Mouse (Mus musculus) heart, adult 9 months (tissue): ENCODE measurements at regions not wholly inside any gene's neighbourhood (a gene's known extent, or its start where the extent isn't known, plus 50 kb on each side); places are given as distances from the start of the nearest gene placed in this dataset.
A peak's percentile ranks its signal among the peaks of the same experiment; 100 is the strongest.

ENCODE experiments used
- DNase-seq, 2 experiments: peaks; one replicate each; pipeline ENCODE4 v3.0.0; 2022; ENCODE audit warnings: low spot score in 2 of 2

DNA sequence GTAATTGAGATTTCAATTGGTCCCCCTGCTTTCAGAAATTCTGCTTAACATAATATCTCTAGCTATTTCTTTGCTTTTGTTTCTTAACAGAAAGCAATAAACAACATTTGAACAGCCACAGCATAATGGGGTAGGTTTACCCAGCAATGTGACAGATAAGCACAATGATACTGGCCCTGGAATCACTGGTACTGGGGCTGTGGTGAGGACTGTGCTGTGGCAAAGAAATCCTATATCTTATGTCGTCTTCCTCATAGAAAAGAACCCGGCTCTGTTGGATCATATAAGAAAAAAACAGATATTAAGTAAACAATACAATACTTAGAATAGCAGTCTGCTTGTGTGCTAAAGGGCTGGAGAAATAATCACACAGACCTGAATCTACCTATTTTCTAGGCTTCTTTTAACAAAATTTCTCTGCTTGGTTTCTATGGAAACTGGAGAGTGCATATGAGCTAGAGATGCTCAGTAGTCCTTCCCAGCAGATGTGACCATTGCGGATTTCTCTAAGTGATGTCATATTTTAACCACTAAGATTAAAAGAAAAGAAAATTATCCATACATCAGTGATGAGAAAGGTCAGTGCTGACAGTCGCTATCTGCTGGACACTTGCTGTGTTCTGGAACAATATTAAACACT lies 119.8 kb upstream of the Gnao1 start:
- DNase-seq, result no peak

DNA sequence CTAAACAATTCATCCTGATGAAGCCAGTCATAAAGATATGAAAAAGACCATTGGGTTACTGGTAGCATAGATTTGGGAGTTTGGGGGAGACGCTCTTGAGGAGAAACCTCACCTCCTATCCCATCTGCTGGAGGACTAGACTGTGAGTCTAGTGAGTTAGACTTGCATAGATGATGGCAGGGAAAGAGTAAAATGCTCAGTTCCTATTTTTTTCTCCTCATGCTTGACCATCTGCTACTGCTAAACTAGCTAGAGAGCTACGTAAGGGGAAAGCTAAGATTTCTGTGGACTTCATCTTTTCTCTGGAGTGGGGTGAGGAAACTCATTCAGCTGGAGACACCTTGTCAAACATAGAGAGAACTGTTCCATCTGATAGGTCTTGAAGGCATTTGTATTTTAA lies 118.4 kb upstream of the Gnao1 start:
- no peak for DNase-seq

DNA sequence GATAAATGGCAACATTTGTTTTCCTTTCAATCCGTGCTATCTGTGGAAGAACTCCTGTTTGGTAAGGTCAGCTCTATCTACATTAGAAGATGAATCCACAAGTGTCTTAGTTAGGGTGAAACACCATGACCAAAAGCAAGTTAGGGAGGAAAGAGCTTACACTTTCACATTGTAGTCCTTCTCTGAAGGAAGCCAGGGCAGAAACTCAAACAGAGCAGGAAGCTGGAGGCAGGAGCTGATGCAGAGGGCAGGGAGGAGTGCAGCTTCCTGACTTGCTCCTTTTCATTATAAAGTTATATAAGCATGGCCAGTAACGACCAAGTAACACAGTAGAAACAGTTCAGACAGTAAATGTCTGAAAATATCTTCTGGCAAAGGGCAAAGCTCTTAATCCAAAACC lies 117.9 kb upstream of the Gnao1 start:
- DNase-seq, result no peak

DNA sequence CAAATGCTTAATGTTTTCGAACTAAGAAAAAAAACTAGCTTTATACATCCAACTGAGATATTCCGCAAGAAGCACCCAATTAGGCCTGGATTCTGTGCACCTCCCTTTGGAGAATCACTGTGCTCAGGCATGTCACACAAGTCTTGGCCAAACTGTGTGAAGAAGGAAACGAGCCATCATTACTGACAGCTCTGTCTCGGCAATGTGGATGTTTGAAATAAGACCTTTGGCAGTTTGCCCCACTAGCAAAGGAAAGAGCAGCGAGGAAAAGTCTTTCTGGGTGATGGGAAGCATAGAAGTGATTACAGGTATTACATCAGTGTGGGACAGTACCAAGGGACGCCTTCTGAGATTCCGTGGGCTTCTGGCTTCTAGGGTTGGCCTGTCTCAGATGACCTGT lies 112.6 kb upstream of the Gnao1 start:
- no peak for DNase-seq

DNA sequence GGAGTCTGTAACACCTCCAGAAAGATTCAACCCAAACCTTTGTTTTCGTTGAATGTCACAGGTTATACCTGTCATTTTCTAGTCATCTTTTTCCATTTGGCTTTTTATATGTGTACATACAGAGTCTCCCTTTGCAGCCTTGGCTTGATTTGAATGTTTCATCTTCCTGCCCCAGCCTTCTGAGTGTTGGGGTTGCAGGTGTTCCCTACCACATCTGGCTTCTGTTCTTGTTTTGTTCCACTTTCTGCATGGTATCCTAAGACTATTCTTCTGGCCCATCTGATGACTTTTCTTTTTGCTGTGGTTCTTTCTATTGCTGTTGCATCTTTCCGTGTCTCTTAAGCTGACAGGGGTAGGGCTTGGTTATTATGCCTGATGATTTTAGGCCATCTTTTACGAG lies 111.3 kb upstream of the Gnao1 start:
- DNase-seq, result no peak

DNA sequence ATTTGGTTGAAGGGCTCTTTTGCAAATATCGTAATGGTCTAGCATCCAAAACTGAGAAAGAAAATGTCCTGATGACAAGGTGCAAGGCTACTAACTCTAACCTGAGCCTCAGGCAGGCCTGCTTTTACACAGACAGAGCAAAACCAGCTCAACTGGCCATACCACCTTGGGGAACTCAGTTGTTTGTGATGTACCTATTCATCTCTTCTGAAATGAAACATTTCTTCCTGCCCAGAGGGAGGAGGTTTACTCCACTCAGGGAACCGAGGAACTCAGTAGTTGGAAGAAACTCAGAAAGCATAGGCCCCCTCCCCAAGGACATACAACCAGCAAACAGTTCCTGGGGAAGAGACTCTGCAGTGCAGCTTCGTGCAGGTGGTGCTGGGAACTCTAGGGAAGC lies 108.4 kb upstream of the Gnao1 start:
- no peak for DNase-seq

DNA sequence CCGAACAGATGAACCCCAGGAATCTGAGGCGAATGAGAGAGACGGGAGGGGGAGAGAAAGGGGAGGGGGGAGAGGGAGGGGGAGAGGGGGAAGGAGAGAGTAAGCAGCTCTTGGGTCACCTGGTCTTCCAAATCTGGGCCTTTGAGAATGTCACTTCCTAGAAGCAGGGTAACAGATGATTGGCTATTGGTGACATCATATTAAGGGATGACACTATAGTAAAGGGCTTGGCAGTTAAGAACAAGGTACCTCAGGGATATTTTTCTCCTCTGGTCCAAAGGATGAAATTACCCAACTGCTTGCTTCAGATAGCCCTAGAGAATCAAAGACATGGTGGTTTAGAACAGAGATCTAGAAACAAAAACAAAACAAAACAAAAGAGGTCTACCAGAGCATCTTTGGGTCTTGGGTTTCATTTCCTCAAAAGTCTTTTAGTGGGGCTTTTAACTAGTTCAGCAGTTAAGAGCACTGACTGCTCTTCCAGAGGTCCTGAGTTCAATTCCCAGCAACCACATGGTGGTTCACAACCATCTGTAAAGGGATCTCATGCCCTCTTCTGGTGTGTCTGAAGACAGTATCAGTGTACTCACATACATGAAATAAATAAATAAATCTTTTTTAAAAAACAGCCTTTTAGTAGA lies 97.6 kb upstream of the Gnao1 start:
- DNase-seq, result no peak

DNA sequence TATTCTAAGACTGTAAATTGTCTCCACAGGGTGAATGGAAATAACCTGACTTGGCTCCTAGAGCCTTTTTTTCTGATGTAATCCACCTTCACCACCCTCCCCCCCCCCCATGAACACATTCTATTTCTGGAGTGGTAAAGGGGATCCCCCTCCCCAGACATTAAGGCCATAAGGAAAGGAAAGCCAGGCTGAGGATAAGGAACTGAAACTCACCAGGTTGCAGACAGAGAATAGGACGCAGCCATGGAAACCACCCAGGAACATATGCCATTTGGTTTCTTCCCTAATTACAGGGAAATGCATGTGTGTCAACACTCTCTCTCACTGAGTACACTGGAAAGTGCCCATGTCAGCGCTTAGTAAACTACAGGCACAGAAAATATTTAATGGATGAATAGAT lies 96.5 kb upstream of the Gnao1 start:
- DNase-seq, result no peak

DNA sequence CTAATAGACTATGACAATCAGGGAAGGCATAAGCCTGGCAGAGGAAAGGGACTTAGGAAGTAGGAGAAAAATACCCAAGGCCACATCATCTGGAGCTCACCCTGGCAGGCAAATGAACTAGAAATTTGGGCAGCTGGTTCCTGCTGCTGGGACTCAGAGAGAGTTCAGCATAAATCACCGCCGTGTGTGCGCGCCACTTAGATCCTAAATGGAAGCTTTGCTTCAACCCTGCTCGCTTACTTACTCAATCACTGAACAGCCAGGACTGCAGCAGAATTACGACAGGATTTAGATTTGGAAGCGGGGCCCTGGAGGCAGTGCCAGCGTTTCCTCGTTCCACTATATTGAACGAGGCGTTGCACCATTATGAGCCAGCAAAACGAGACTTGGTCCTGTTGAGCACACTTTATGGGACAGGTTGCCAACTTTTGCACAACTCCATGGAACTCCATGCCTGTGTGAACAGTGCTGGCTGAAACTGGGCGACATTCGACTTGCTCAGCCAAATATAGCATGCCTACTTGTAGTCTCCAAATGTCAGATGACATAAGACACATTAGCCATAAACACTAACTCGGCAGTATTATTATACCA lies 84.8 kb upstream of the Gnao1 start:
- DNase-seq, result no peak

DNA sequence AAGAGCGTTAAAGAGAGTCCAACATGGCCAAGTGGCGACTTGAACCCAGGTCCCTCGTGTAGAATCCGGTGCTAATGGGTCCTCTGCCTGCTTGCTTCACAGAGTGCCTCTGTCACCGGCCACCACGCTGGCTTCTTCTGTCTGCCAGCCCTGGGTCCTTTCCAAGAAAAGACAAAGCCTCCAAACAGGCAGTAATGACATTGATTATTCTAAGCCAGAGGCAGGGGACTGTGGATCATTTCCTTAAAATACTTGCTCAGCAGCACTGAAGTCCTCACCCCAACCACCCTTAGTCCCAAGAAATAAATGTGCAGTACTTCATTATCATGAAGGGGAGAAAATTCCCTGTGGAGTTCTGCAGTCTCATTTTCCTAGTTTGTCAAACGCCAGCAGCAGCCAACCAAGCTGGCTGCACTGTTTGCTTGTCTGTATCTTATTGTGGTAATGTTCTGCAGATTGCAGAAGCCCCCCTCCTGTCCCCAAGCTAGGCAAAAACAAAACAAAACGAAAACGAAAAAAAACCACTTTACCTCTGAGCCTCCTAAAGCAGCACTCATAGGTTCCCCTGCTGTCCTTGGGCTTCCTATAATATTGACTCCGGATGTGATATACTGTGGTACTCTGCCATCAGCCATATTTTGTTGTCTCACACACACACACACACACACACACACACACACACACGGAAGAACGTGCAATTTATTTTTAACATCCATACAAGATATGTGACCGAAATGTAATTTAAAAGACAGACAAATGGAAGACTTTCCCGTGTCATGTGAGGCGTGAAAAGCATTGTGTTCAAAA lies 80.4 kb upstream of the Gnao1 start:
- DNase-seq, result no peak

DNA sequence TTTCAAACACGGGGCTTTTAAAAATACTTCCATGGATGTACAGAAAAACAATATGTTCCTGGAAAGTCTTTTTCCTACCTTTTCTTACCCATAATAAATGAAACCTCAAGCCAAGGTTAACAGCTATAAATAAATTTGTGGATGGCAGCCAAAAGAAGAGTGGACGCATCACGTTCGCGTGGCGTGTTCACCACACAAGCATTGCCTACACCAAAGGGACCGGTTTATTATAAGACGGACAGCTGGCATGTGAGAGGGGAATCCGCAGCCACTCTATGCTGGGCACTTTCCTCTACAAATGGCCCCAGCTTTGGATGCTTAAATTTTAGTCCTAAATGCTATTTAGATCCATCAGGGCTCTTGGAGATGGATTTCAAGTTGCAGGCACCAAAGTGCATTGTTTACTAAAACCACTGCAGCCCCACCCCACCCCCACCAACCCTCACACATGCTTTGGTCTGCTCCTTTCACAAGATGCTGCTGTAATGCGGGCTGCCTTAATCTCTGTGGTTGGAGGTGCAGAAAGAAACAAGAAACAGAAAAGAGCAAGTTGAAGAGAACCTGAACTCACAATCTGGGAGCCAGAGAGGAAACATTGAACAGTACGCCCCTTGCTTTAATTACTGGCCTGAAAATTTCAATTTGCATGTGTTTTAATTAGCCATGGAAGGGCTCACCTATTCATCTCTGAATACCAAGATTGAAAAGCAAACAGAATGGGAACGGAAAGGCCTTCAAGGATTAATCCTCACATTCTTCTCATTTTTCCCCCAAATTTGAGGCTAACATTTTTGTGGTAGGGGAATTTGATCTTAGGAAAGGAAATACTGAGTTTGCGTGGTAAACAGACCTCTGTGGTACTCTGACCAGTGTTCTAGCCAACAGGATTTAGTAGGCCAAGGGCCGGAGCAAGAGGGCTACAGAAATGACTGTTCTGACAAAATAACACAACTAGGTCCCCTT lies 78.7 kb upstream of the Gnao1 start:
- DNase-seq, result no peak

DNA sequence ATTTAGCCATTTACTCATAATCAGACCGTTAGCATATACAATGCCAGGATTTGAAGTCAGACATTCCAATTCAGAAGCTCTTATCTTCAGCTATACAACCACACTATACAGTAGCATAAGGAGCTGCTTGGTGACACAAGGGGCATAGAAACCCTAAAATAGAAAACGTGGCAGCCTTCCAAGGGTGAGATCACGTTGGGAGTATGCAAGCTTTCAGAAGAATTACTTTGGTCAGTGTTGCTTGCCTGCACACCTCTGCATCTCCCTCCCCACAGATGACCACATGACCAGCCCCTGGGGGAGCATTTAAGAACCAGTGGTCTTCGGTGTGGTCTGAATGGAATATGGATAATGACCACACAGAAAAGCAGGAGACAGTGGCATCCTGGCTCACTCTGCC lies 74.9 kb upstream of the Gnao1 start:
- DNase-seq, result peak in 1 of 2 experiments; percentile 40

DNA sequence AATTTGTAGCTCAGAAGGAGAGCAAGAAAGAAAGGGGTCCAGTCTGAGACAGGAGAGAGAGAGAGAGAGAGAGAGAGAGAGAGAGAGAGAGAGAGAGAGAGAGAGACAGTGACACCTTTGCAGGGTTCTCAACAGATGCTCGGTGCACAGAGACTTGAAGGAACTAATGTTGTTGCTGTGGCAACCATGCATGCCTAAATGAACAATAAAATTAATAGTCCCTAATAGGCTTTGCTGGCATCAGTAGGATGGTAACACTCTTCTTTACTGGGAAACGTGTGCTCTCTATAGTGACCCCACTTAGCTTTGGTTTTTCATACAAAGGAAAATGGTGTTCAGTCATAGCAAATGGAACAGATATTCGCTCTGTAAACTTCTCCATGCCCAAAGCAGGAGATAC lies 69.5 kb upstream of the Gnao1 start:
- no peak for DNase-seq

DNA sequence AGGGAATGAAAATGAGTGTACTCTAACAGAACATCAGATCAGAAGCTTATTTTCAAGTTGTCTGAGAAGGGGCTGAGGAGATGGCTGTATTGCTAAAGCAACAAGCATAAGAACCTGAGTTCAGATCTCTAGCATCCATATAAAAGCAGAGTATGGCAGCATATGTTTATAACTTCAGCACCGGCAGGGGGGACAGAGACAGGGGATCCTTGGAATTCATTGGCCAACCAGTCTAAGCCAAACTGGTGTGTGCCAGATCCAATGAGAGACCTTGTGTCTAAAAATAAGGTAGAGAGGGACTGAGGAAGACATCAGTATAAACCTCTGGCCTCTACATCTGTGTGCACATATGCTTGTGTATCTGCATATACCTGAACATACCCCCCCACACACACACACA lies 61.0 kb upstream of the Gnao1 start:
- DNase-seq, result no peak

DNA sequence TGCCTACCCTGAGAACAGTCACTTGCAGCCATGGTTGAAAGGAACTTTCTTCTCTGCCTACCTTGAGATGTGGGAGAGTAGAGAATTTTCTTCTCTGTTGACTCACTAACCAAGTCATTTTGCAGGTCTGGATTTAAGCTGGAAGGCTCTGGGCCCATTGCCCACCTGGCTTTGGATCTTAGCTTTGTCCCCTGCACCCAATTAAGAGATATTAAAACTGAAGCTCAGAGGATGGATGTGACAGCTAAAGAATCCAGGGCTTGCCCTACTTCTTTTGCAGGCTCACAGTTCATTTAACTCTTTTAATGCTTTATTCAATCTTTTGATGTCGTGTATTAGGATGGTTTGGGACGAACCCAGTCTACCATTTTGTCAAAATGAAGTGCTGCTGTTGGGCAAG lies 58.8 kb upstream of the Gnao1 start:
- no peak for DNase-seq

DNA sequence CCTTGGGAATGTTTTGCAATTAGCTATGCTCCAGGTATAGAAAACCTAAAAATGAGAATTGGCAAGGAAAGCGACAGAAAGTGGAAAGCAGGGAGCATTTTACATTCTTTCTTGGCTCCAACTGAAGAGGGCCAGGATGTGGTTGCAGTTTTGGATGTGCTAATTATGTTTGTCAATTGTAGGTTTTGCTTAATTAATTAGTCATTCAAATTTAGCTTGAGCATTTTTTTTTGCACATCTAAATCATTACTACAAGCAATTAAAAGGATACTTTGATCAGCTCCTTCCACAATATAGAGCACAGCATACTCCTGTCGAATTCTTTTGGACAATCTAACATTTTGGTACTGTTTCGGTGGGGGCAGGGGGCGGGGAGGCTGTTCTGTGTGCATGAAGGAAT lies 53.8 kb upstream of the Gnao1 start:
- DNase-seq, result no peak
